Comparison of ENCODE assay signal across 8 mouse cellular contexts in the genomic region with DNA sequence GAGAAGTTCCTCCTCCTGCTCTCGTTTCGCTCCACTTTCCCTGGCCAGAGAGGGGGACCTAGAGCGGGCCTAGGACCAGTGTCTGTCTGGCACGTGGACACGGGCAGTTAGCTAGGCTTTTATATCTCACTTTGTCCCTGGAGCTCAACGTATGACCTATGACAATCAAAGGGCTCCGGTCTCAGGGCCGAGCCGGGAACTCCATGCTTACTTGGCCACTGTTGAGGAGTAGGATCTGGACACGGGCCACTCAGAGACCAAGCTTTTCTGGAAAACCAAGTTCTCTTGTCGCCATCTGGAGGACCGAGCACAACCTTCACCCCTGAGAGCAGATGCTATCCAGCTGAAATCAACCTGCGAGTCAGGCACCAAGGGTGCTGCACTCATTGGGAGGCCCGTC. TPM values are rescaled to one million over a fixed set of nuclear protein-coding genes. Genes with fewer than 3 reads are reported as not detected.
DNase-seq lines count a peak whose midpoint lies in the region; ATAC-seq and TF ChIP-seq lines count a peak whose summit lies in the region.

No protein-coding gene starts in this region.

- H3K27ac ChIP-seq in layer of hippocampus, adult 2 months = peak overlapping the region; percentile 97
- H3K27ac ChIP-seq in forebrain, embryonic 16.5 days (ENCODE audit: low read length) = no peak overlapping the region
- H3K27ac ChIP-seq in hindbrain, embryonic 10.5 days = peak overlapping the region; percentile 81; the same call in 1 of the 2 replicates
- H3K27ac ChIP-seq in limb, embryonic 12.5 days = no peak overlapping the region
- no peak overlapping the region for H3K27ac ChIP-seq in midbrain, embryonic 14.5 days (replicated peaks; ENCODE audit: low read depth, low read length)

- peaks cover 34% of the 10 kb centered on the region for H3K4me1 ChIP-seq in forebrain, embryonic 16.5 days (replicated peaks; ENCODE audit: control insufficient read depth, insufficient read depth, low read length)
- H3K4me1 ChIP-seq in hindbrain, embryonic 10.5 days (replicated peaks) = peaks cover 48% of the 10 kb centered on the region
- H3K4me1 ChIP-seq in limb, embryonic 12.5 days (replicated peaks) = peaks cover 24% of the 10 kb centered on the region
- peaks cover 33% of the 10 kb centered on the region for H3K4me1 ChIP-seq in midbrain, embryonic 14.5 days (ENCODE audit: control insufficient read depth, insufficient read depth, low read length)

- peak overlapping the region; percentile 75 for H3K4me3 ChIP-seq in layer of hippocampus, adult 2 months
- peak overlapping the region; percentile 47 for H3K4me3 ChIP-seq in forebrain, embryonic 16.5 days (replicated peaks; ENCODE audit: low read length)
- peak overlapping the region; percentile 58 for H3K4me3 ChIP-seq in hindbrain, embryonic 10.5 days
- peak overlapping the region; percentile 46 for H3K4me3 ChIP-seq in limb, embryonic 12.5 days (replicated peaks)
- peak overlapping the region; percentile 42 for H3K4me3 ChIP-seq in midbrain, embryonic 14.5 days (replicated peaks; ENCODE audit: low read depth, low read length)

- H3K36me3 ChIP-seq in forebrain, embryonic 16.5 days (ENCODE audit: control insufficient read depth, insufficient read depth) = no peaks in the 10 kb centered on the region
- H3K36me3 ChIP-seq in hindbrain, embryonic 10.5 days = peaks cover 18% of the 10 kb centered on the region; the same call in 1 of the 2 replicates
- peaks cover 13% of the 10 kb centered on the region; the same call in 1 of the 2 replicates for H3K36me3 ChIP-seq in limb, embryonic 12.5 days
- H3K36me3 ChIP-seq in midbrain, embryonic 14.5 days (ENCODE audit: control insufficient read depth, insufficient read depth, low read length) = 0 out of 2 replicates have a peak, but pooled peaks cover 7% of the 10 kb centered on the region

- no peak for DNase-seq in layer of hippocampus, adult 2 months (ENCODE audit: low spot score in 2 of 2)
- no peak for DNase-seq in layer of hippocampus, adult 9-10 months (ENCODE audit: low spot score)
- DNase-seq in cerebellum, adult 11-12 months = peak; percentile 66
- DNase-seq in hindbrain, embryonic 10.5 days (ENCODE audit: low spot score) = peak; percentile 54
- DNase-seq in midbrain, embryonic 14.5 days = peak; percentile 62
- DNase-seq in urinary bladder, postnatal 36 days (ENCODE audit: low spot score in 2 of 2) = peak; percentile 40 to 62

- WGBS in forebrain, embryonic 16.5 days = 10% methylated on average over 14 of the region's 14 CpGs
- 7% methylated on average over 14 of the region's 14 CpGs for WGBS in hindbrain, embryonic 10.5 days
- 8% methylated on average over 14 of the region's 14 CpGs for WGBS in limb, embryonic 12.5 days
- 15% methylated on average over 14 of the region's 14 CpGs for WGBS in midbrain, embryonic 14.5 days

- no peaks in the 10 kb centered on the region for H3K9me3 ChIP-seq in forebrain, embryonic 16.5 days (ENCODE audit: control insufficient read depth, low read length)
- no peaks in the 10 kb centered on the region for H3K9me3 ChIP-seq in hindbrain, embryonic 10.5 days
- H3K9me3 ChIP-seq in limb, embryonic 12.5 days = no peaks in the 10 kb centered on the region
- no peaks in the 10 kb centered on the region for H3K9me3 ChIP-seq in midbrain, embryonic 14.5 days (ENCODE audit: control insufficient read depth, low read length)

- ATAC-seq in forebrain, embryonic 16.5 days = 0 out of 2 replicates have a peak, but pooled peaks have one; percentile 2
- ATAC-seq in limb, embryonic 12.5 days (ENCODE audit: insufficient number of reproducible peaks, insufficient read depth, low FRiP score, low TSS enrichment, low read depth) = 0 out of 2 replicates have a peak, but pooled peaks have one; percentile 17
- ATAC-seq in midbrain, embryonic 14.5 days (ENCODE audit: low FRiP score, low TSS enrichment) = no peak

- H3K9ac ChIP-seq in forebrain, embryonic 16.5 days (replicated peaks; ENCODE audit: low read depth, low read length) = peak overlapping the region; percentile 52
- 0 out of 2 replicates have a peak overlapping the region, but pooled peaks have one; percentile 54 for H3K9ac ChIP-seq in limb, embryonic 12.5 days (replicated peaks)
- H3K9ac ChIP-seq in midbrain, embryonic 14.5 days (replicated peaks; ENCODE audit: low read length) = no peak overlapping the region; the same call in 1 of the 2 replicates

- peak overlapping the region; percentile 69 for H3K4me2 ChIP-seq in forebrain, embryonic 16.5 days (ENCODE audit: low read length)
- H3K4me2 ChIP-seq in limb, embryonic 12.5 days = peak overlapping the region; percentile 83
- peak overlapping the region; percentile 88 for H3K4me2 ChIP-seq in midbrain, embryonic 14.5 days (ENCODE audit: low read length)

- H3K27me3 ChIP-seq in forebrain, embryonic 16.5 days (replicated peaks; ENCODE audit: control insufficient read depth, insufficient read depth, low read length) = no peaks in the 10 kb centered on the region
- peaks cover 9% of the 10 kb centered on the region; the same call in 1 of the 2 replicates for H3K27me3 ChIP-seq in hindbrain, embryonic 10.5 days (ENCODE audit: insufficient read depth, poor library complexity, severe bottlenecking)
- no peaks in the 10 kb centered on the region for H3K27me3 ChIP-seq in limb, embryonic 12.5 days
- H3K27me3 ChIP-seq in midbrain, embryonic 14.5 days (ENCODE audit: control insufficient read depth, insufficient read depth, low read length) = no peaks in the 10 kb centered on the region

- peak; percentile 66 for TF ChIP-seq CTCF in layer of hippocampus, adult 2 months (conservative IDR thresholded peaks at IDR 0.05)

RNA-seq across cellular contexts. Expression of a gene that starts 6.1 kb away (rescaled TPM):
- total RNA-seq in layer of hippocampus, adult 2 months (2021) = 100 to 1,000 TPM; 121 TPM
- 84.9 and 102 TPM in 2 replicates for polyA plus RNA-seq in forebrain, embryonic 16.5 days (2015; fragmentation: Nextera tagmentation; extraction: Ambion mirVana)
- polyA plus RNA-seq in hindbrain, embryonic 10.5 days (2016; fragmentation: Nextera tagmentation; extraction: Ambion mirVana) = 63.3 and 72.2 TPM in 2 replicates
- 41.5 and 43.7 TPM in 2 replicates for polyA plus RNA-seq in limb, embryonic 12.5 days (2016; fragmentation: Nextera tagmentation; extraction: Ambion mirVana)
- polyA plus RNA-seq in midbrain, embryonic 14.5 days (2014; fragmentation: Nextera tagmentation; extraction: Ambion mirVana) = 59.3 and 93.6 TPM in 2 replicates

RNA-seq across cellular contexts. Expression of a gene that starts 44.4 kb away (rescaled TPM):
- total RNA-seq in layer of hippocampus, adult 2 months (2021) = under 1 TPM; 0.39 to 0.61 TPM
- 0.15 and 0.21 TPM in 2 replicates for polyA plus RNA-seq in forebrain, embryonic 16.5 days (2015; fragmentation: Nextera tagmentation; extraction: Ambion mirVana)
- polyA plus RNA-seq in hindbrain, embryonic 10.5 days (2016; fragmentation: Nextera tagmentation; extraction: Ambion mirVana) = 0.50 and 0.66 TPM in 2 replicates
- polyA plus RNA-seq in limb, embryonic 12.5 days (2016; fragmentation: Nextera tagmentation; extraction: Ambion mirVana) = 0.29 and 0.42 TPM in 2 replicates
- polyA plus RNA-seq in midbrain, embryonic 14.5 days (2014; fragmentation: Nextera tagmentation; extraction: Ambion mirVana) = 0.20 and 0.34 TPM in 2 replicates

RNA-seq across cellular contexts. Expression of a gene that starts 55.4 kb away (rescaled TPM):
- 100 to 1,000 TPM; 177 to 178 TPM for total RNA-seq in layer of hippocampus, adult 2 months (2021)
- polyA plus RNA-seq in forebrain, embryonic 16.5 days (2015; fragmentation: Nextera tagmentation; extraction: Ambion mirVana) = 144 and 154 TPM in 2 replicates
- 193 and 199 TPM in 2 replicates for polyA plus RNA-seq in hindbrain, embryonic 10.5 days (2016; fragmentation: Nextera tagmentation; extraction: Ambion mirVana)
- 193 and 194 TPM in 2 replicates for polyA plus RNA-seq in limb, embryonic 12.5 days (2016; fragmentation: Nextera tagmentation; extraction: Ambion mirVana)
- polyA plus RNA-seq in midbrain, embryonic 14.5 days (2014; fragmentation: Nextera tagmentation; extraction: Ambion mirVana) = 136 and 154 TPM in 2 replicates

Comparison
In these comparisons a context has a peak if more than half of its experiments do, and no peak if none do; other contexts are left out.
1. DNase-seq: peak in cerebellum, adult 11-12 months (single experiment), hindbrain, embryonic 10.5 days (single experiment), midbrain, embryonic 14.5 days (single experiment) and urinary bladder, postnatal 36 days (2 of 2); none in layer of hippocampus, adult 2 months (0 of 2) and layer of hippocampus, adult 9-10 months (single experiment).
2. H3K27ac ChIP-seq: peak in layer of hippocampus, adult 2 months (single experiment) and hindbrain, embryonic 10.5 days (single experiment); none in forebrain, embryonic 16.5 days (single experiment), limb, embryonic 12.5 days (single experiment) and midbrain, embryonic 14.5 days (single experiment).
3. Peak in every context shown above with its lines, with median percentiles within 50 percentile points of each other: H3K4me3 ChIP-seq and H3K4me2 ChIP-seq.